Mouse (Mus musculus) heart, embryonic 12.5 days (tissue): ENCODE data around the gene Lpar2. TPM values are rescaled to one million over a fixed set of nuclear protein-coding genes. Genes with fewer than 3 reads are reported as not detected.
A peak's percentile ranks its signal among the peaks of the same experiment; 100 is the strongest.

Experiments used
- ATAC-seq: fragments of 200-750 bp; cut with Nextera tagmentation; 2 replicates; pipeline ENCODE4 v1.8.0; 2017; ENCODE audit warnings: moderate TSS enrichment, moderate library complexity; ENCODE audit not compliant: insufficient number of reproducible peaks, low FRiP score
- H3K27ac ChIP-seq: fragments of 300-500 bp; sonication (generic); 2 replicates; pipeline ENCODE4 v1.5.1; 2016; ENCODE audit warnings: mild to moderate bottlenecking, moderate library complexity; ENCODE audit not compliant: poor library complexity, severe bottlenecking
- H3K27me3 ChIP-seq: fragments of 300-500 bp; sonication (generic); replicated peaks from 2 replicates; pipeline ENCODE4 v1.6.1; 2016; ENCODE audit warnings: mild to moderate bottlenecking, moderate library complexity
- H3K36me3 ChIP-seq: fragments of 300-500 bp; sonication (generic); 2 replicates; pipeline ENCODE4 v1.6.1; 2016; ENCODE audit warnings: mild to moderate bottlenecking, moderate library complexity
- H3K4me1 ChIP-seq: fragments of 300-500 bp; sonication (generic); replicated peaks from 2 replicates; pipeline ENCODE4 v1.6.1; 2016; ENCODE audit warnings: mild to moderate bottlenecking
- H3K4me2 ChIP-seq: fragments of 300-500 bp; sonication (generic); 2 replicates; pipeline ENCODE4 v1.6.1; 2016; ENCODE audit warnings: mild to moderate bottlenecking, moderate library complexity
- H3K4me3 ChIP-seq: fragments of 300-500 bp; sonication (generic); 2 replicates; pipeline ENCODE4 v1.5.1; 2016; ENCODE audit warnings: mild to moderate bottlenecking
- H3K9ac ChIP-seq: fragments of 300-500 bp; sonication (generic); 2 replicates; pipeline ENCODE4 v1.6.1; 2016; ENCODE audit warnings: mild to moderate bottlenecking, moderate library complexity
- H3K9me3 ChIP-seq: fragments of 300-500 bp; sonication (generic); replicated peaks from 2 replicates; pipeline ENCODE4 v1.6.1; 2016; ENCODE audit warnings: mild to moderate bottlenecking, moderate library complexity
- WGBS: fragments of 180-500 bp; shearing (Covaris S2); methylation state at CpG from one replicate; pipeline ENCODE4 v1.1.7; 2016; 5-methylcytosine and 5-hydroxymethylcytosine counted together
- polyA plus RNA-seq: library from polyadenylated mRNA; unstranded; fragments of >200 nt; fragmentation: Nextera tagmentation; extraction: Ambion mirVana; gene quantifications from 2 replicates; pipeline ENCODE4 v1.2.1, GENCODE M21; 2016

Gene Lpar2
- polyA plus RNA-seq, 1 experiment from 2014 or later, result 0.36 TPM

- H3K9ac ChIP-seq, result no peak overlapping the region
- H3K4me1 ChIP-seq, result peaks cover 6% of the 10 kb centered on the region; the same call in 1 of the 2 replicates
- H3K27me3 ChIP-seq, result no peaks in the 10 kb centered on the region
- H3K4me2 ChIP-seq, result no peak overlapping the region
- 73% methylated on average over 8 of the region's 8 CpGs for WGBS
- ATAC-seq, result no peak
- no peak overlapping the region for H3K27ac ChIP-seq
- no peaks in the 10 kb centered on the region for H3K36me3 ChIP-seq
- H3K4me3 ChIP-seq, result no peak overlapping the region
- no peaks in the 10 kb centered on the region for H3K9me3 ChIP-seq
Measured at GRCm38 (mm10) chr8:69837057-69837682, 14.9 kb downstream of the Lpar2 start.

GRCm38 (mm10) chr8:69847167-69848065 lies 25.2 kb downstream of the Lpar2 start:
- Histone ChIP-seq H3K9ac (no peak overlapping the region), H3K4me2 (no peak overlapping the region), H3K27me3 (no peaks in the 10 kb centered on the region), H3K36me3 (no peaks in the 10 kb centered on the region), H3K27ac (no peak overlapping the region), H3K9me3 (no peaks in the 10 kb centered on the region), H3K4me1 (peaks cover 18% of the 10 kb centered on the region), H3K4me3 (no peak overlapping the region)
- WGBS, result 68% methylated on average over 3 of the region's 3 CpGs
- no peak for ATAC-seq

GRCm38 (mm10) chr8:69848951-69849350 lies 26.7 kb downstream of the Lpar2 start:
- Histone ChIP-seq H3K27ac (0 out of 2 replicates have a peak overlapping the region, but pooled peaks have one; percentile 24), H3K9ac (no peak overlapping the region), H3K27me3 (no peaks in the 10 kb centered on the region), H3K4me1 (peaks cover 18% of the 10 kb centered on the region), H3K36me3 (no peaks in the 10 kb centered on the region), H3K4me2 (no peak overlapping the region), H3K9me3 (no peaks in the 10 kb centered on the region), H3K4me3 (no peak overlapping the region)
- peak; percentile 87 for ATAC-seq
- WGBS, result 39% methylated on average over 8 of the region's 8 CpGs

- no peak overlapping the region for H3K4me3 ChIP-seq
- ATAC-seq, result no peak
- WGBS, result 39% methylated on average over 3 of the region's 3 CpGs
- H3K27ac ChIP-seq, result no peak overlapping the region
- H3K36me3 ChIP-seq, result no peaks in the 10 kb centered on the region
- H3K4me1 ChIP-seq, result peaks cover 18% of the 10 kb centered on the region
- H3K9me3 ChIP-seq, result no peaks in the 10 kb centered on the region
- H3K4me2 ChIP-seq, result no peak overlapping the region
- H3K9ac ChIP-seq, result no peak overlapping the region
- no peaks in the 10 kb centered on the region for H3K27me3 ChIP-seq
Measured at GRCm38 (mm10) chr8:69849899-69850298, 27.7 kb downstream of the Lpar2 start.

GRCm38 (mm10) chr8:69850926-69851506 lies 28.8 kb downstream of the Lpar2 start:
- H3K36me3 ChIP-seq, result no peaks in the 10 kb centered on the region
- H3K4me3 ChIP-seq, result no peak overlapping the region
- ATAC-seq, result peak; percentile 82
- H3K9ac ChIP-seq, result no peak overlapping the region
- H3K4me2 ChIP-seq, result no peak overlapping the region
- H3K27ac ChIP-seq, result peak overlapping the region; percentile 36; the same call in 1 of the 2 replicates
- no peaks in the 10 kb centered on the region for H3K27me3 ChIP-seq
- H3K4me1 ChIP-seq, result peaks cover 18% of the 10 kb centered on the region
- H3K9me3 ChIP-seq, result no peaks in the 10 kb centered on the region
- 74% methylated on average over 7 of the region's 7 CpGs for WGBS

- Histone ChIP-seq H3K4me3 (no peak overlapping the region), H3K4me2 (no peak overlapping the region), H3K4me1 (peaks cover 5% of the 10 kb centered on the region), H3K36me3 (no peaks in the 10 kb centered on the region), H3K27ac (no peak overlapping the region), H3K27me3 (no peaks in the 10 kb centered on the region), H3K9me3 (no peaks in the 10 kb centered on the region), H3K9ac (no peak overlapping the region)
- 90% methylated on average over 10 of the region's 10 CpGs for WGBS
- no peak for ATAC-seq
Measured at GRCm38 (mm10) chr8:69853869-69854268, 31.6 kb downstream of the Lpar2 start.

GRCm38 (mm10) chr8:69860807-69861206 lies 38.6 kb downstream of the Lpar2 start:
- ATAC-seq, result no peak
- Histone ChIP-seq H3K27me3 (no peaks in the 10 kb centered on the region), H3K4me3 (no peak overlapping the region), H3K9ac (no peak overlapping the region), H3K9me3 (0 out of 2 replicates have a peak, but pooled peaks cover 3% of the 10 kb centered on the region), H3K27ac (no peak overlapping the region), H3K4me1 (no peaks in the 10 kb centered on the region), H3K4me2 (no peak overlapping the region), H3K36me3 (no peaks in the 10 kb centered on the region)
- 50% methylated on average over 4 of the region's 4 CpGs for WGBS

- 0 out of 2 replicates have a peak, but pooled peaks cover 3% of the 10 kb centered on the region for H3K9me3 ChIP-seq
- H3K36me3 ChIP-seq, result no peaks in the 10 kb centered on the region
- H3K4me1 ChIP-seq, result no peaks in the 10 kb centered on the region
- no peak overlapping the region for H3K27ac ChIP-seq
- 53% methylated on average over 2 of the region's 2 CpGs for WGBS
- no peak overlapping the region for H3K4me3 ChIP-seq
- H3K4me2 ChIP-seq, result no peak overlapping the region
- H3K9ac ChIP-seq, result no peak overlapping the region
- no peak for ATAC-seq
- 0 out of 2 replicates have a peak, but pooled peaks cover 4% of the 10 kb centered on the region for H3K27me3 ChIP-seq
Measured at GRCm38 (mm10) chr8:69861251-69861650, 39.0 kb downstream of the Lpar2 start.

- H3K27ac ChIP-seq, result no peak overlapping the region
- H3K36me3 ChIP-seq, result no peaks in the 10 kb centered on the region
- 0 out of 2 replicates have a peak, but pooled peaks cover 5% of the 10 kb centered on the region for H3K27me3 ChIP-seq
- no peak for ATAC-seq
- 73% methylated on average over 5 of the region's 5 CpGs for WGBS
- H3K4me3 ChIP-seq, result no peak overlapping the region
- no peaks in the 10 kb centered on the region for H3K4me1 ChIP-seq
- H3K4me2 ChIP-seq, result no peak overlapping the region
- 0 out of 2 replicates have a peak, but pooled peaks cover 3% of the 10 kb centered on the region for H3K9me3 ChIP-seq
- no peak overlapping the region for H3K9ac ChIP-seq
Measured at GRCm38 (mm10) chr8:69863387-69864020, 41.3 kb downstream of the Lpar2 start.

- no peak overlapping the region for H3K27ac ChIP-seq
- no peak overlapping the region for H3K9ac ChIP-seq
- WGBS, result 54% methylated on average over 5 of the region's 5 CpGs
- no peak overlapping the region for H3K4me3 ChIP-seq
- ATAC-seq, result no peak
- 0 out of 2 replicates have a peak, but pooled peaks cover 3% of the 10 kb centered on the region for H3K9me3 ChIP-seq
- H3K36me3 ChIP-seq, result no peaks in the 10 kb centered on the region
- 0 out of 2 replicates have a peak, but pooled peaks cover 5% of the 10 kb centered on the region for H3K27me3 ChIP-seq
- H3K4me2 ChIP-seq, result no peak overlapping the region
- H3K4me1 ChIP-seq, result no peaks in the 10 kb centered on the region
Measured at GRCm38 (mm10) chr8:69864180-69864579, 42.0 kb downstream of the Lpar2 start.
